Mouse (Mus musculus) testis, adult 2 months (tissue): ENCODE data around the gene Stx17. TPM values are rescaled to one million over a fixed set of nuclear protein-coding genes. Genes with fewer than 3 reads are reported as not detected.

Source experiments
- H3K27ac ChIP-seq: fragments of 200-500 bp; 2 replicates; pipeline ENCODE4 v1.5.1; 2012; ENCODE audit warnings: low read depth, low read length; ENCODE audit not compliant: control insufficient read depth, insufficient read depth
- H3K27me3 ChIP-seq: fragments of 200-500 bp; 2 replicates; pipeline ENCODE4 v1.6.1; 2012; ENCODE audit warnings: mild to moderate bottlenecking, low read length, moderate library complexity; ENCODE audit not compliant: control insufficient read depth, insufficient read depth
- H3K36me3 ChIP-seq: fragments of 200-500 bp; 2 replicates; pipeline ENCODE4 v1.6.1; 2012; ENCODE audit warnings: mild to moderate bottlenecking, low read length; ENCODE audit not compliant: control insufficient read depth, insufficient read depth
- H3K4me1 ChIP-seq: fragments of 200-500 bp; 2 replicates; pipeline ENCODE4 v1.6.1; 2012; ENCODE audit warnings: low read length; ENCODE audit not compliant: control insufficient read depth, insufficient read depth
- H3K4me3 ChIP-seq: fragments of 200-500 bp; 2 replicates; pipeline ENCODE4 v1.5.1; 2012; ENCODE audit warnings: low read depth, mild to moderate bottlenecking, low read length, moderate library complexity, mixed read lengths; ENCODE audit not compliant: control insufficient read depth
- CTCF ChIP-seq: fragments of 200-500 bp; IDR thresholded peaks from 2 replicates; pipeline ENCODE4 v1.5.1; 2012; ENCODE audit warnings: low read depth, mild to moderate bottlenecking, inconsistent platforms, low read length, moderate library complexity; ENCODE audit not compliant: control insufficient read depth, insufficient read depth, insufficient replicate concordance
- POLR2A ChIP-seq: fragments of 200-500 bp; IDR thresholded peaks from 2 replicates; pipeline ENCODE4 v1.6.1; 2012; ENCODE audit warnings: low read depth, mild to moderate bottlenecking, inconsistent platforms, low read length, moderate library complexity; ENCODE audit not compliant: control insufficient read depth
- polyA plus RNA-seq: library from polyadenylated mRNA; depleted of rRNA; stranded (reverse); fragments of >200 nt; gene quantifications from 2 replicates; pipeline ENCODE4 v1.2.3, GENCODE M21; 2012

Gene Stx17
- polyA plus RNA-seq, 1 experiment: 27.8 TPM

- Histone ChIP-seq H3K36me3 (no peaks in the 10 kb centered on the region; the same call in 1 of the 2 replicates), H3K4me1 (no peaks in the 10 kb centered on the region), H3K27ac (no peak overlapping the region), H3K4me3 (no peak overlapping the region), H3K27me3 (no peaks in the 10 kb centered on the region)
- TF ChIP-seq CTCF (no peak), POLR2A (no peak)
These were observed 5.6 kb downstream of the Stx17 start for GRCm38 (mm10) chr4:48130314-48130713.

GRCm38 (mm10) chr4:48131606-48132005 lies 6.9 kb downstream of the Stx17 start:
- no peaks in the 10 kb centered on the region for H3K4me1 ChIP-seq
- H3K36me3 ChIP-seq: no peaks in the 10 kb centered on the region; the same call in 1 of the 2 replicates
- H3K27me3 ChIP-seq: no peaks in the 10 kb centered on the region
- H3K4me3 ChIP-seq: no peak overlapping the region
- H3K27ac ChIP-seq: no peak overlapping the region
- TF ChIP-seq CTCF: no peak
- no peak for TF ChIP-seq POLR2A

GRCm38 (mm10) chr4:48132721-48133120 lies 8.0 kb downstream of the Stx17 start:
- H3K4me1 ChIP-seq: no peaks in the 10 kb centered on the region

GRCm38 (mm10) chr4:48149492-48149891 lies 24.8 kb downstream of the Stx17 start:
- no peaks in the 10 kb centered on the region for H3K4me1 ChIP-seq
- no peak overlapping the region for H3K27ac ChIP-seq
- H3K36me3 ChIP-seq: no peaks in the 10 kb centered on the region
- no peaks in the 10 kb centered on the region for H3K27me3 ChIP-seq
- TF ChIP-seq CTCF (no peak), POLR2A (no peak)
- H3K4me3 ChIP-seq: no peak overlapping the region

More at GRCm38 (mm10) chr4:48132721-48133120, 8.0 kb downstream of the Stx17 start:
- no peaks in the 10 kb centered on the region for H3K27me3 ChIP-seq
- no peak overlapping the region for H3K27ac ChIP-seq
- no peaks in the 10 kb centered on the region; the same call in 1 of the 2 replicates for H3K36me3 ChIP-seq
- TF ChIP-seq POLR2A (no peak), CTCF (no peak)
- H3K4me3 ChIP-seq: no peak overlapping the region

GRCm38 (mm10) chr4:48153229-48153628 lies 28.5 kb downstream of the Stx17 start:
- Histone ChIP-seq H3K27me3 (no peaks in the 10 kb centered on the region), H3K4me1 (no peaks in the 10 kb centered on the region), H3K27ac (no peak overlapping the region), H3K4me3 (no peak overlapping the region), H3K36me3 (no peaks in the 10 kb centered on the region)
- no peak for TF ChIP-seq POLR2A
- no peak for TF ChIP-seq CTCF

- no peaks in the 10 kb centered on the region for H3K4me1 ChIP-seq
- no peak overlapping the region for H3K4me3 ChIP-seq
- no peak overlapping the region for H3K27ac ChIP-seq
- no peaks in the 10 kb centered on the region for H3K27me3 ChIP-seq
- TF ChIP-seq POLR2A (no peak), CTCF (no peak)
- no peaks in the 10 kb centered on the region for H3K36me3 ChIP-seq
These were observed 31.1 kb downstream of the Stx17 start for GRCm38 (mm10) chr4:48155864-48156263.

- H3K4me1 ChIP-seq: no peaks in the 10 kb centered on the region
- no peak overlapping the region for H3K27ac ChIP-seq
- TF ChIP-seq POLR2A: no peak
- no peak for TF ChIP-seq CTCF
- H3K4me3 ChIP-seq: no peak overlapping the region
- no peaks in the 10 kb centered on the region; the same call in 1 of the 2 replicates for H3K36me3 ChIP-seq
- no peaks in the 10 kb centered on the region for H3K27me3 ChIP-seq
These were observed 35.7 kb downstream of the Stx17 start for GRCm38 (mm10) chr4:48160386-48160785.

GRCm38 (mm10) chr4:48163851-48164250 lies 39.1 kb downstream of the Stx17 start:
- Histone ChIP-seq H3K4me1 (no peaks in the 10 kb centered on the region), H3K36me3 (peaks cover 1% of the 10 kb centered on the region), H3K27me3 (no peaks in the 10 kb centered on the region), H3K4me3 (no peak overlapping the region), H3K27ac (no peak overlapping the region)
- no peak for TF ChIP-seq CTCF
- TF ChIP-seq POLR2A: no peak
